Mouse (Mus musculus) CH12.LX (cell line): ENCODE data around the gene Mad1l1. TPM values are rescaled to one million over a fixed set of nuclear protein-coding genes. Genes with fewer than 3 reads are reported as not detected.

Experiments used
- DNase-seq: peaks from one replicate; pipeline ENCODE4 v3.0.0-alpha.2; 2013; ENCODE audit errors: extremely low read depth
- H3K27ac ChIP-seq: 2 replicates; pipeline ENCODE4 v1.5.1; 2012; ENCODE audit warnings: low read depth, mild to moderate bottlenecking, control low read depth, moderate library complexity; ENCODE audit not compliant: insufficient read depth
- H3K27me3 ChIP-seq: replicated peaks from 2 replicates; pipeline ENCODE3; 2012; ENCODE audit warnings: inconsistent platforms
- H3K36me3 ChIP-seq, 2 experiments: replicated peaks in 1 of 2; 2 replicates each; pipeline versions ENCODE3 to v1.6.1; 2012; ENCODE audit warnings: inconsistent platforms in 1 of 2, low read length in 1 of 2, mild to moderate bottlenecking in 1 of 2, mixed read lengths in 1 of 2, moderate library complexity in 1 of 2; ENCODE audit not compliant: control insufficient read depth in 1 of 2, insufficient read depth in 1 of 2
- H3K4me1 ChIP-seq, 2 experiments: 2 replicates each; pipeline ENCODE4 v1.6.1; 2012; ENCODE audit warnings: inconsistent platforms in 1 of 2, moderate library complexity in 1 of 2; ENCODE audit not compliant: insufficient read depth in 2 of 2, control insufficient read depth in 1 of 2
- H3K4me2 ChIP-seq: 2 replicates; pipeline ENCODE4 v1.6.1; 2012; ENCODE audit warnings: low read depth, mild to moderate bottlenecking, control low read depth; ENCODE audit not compliant: poor library complexity, insufficient read depth, severe bottlenecking
- H3K4me3 ChIP-seq, 3 experiments: fragments of 150-350 bp in 1 of 3; sonication (generic) in 1 of 3; replicated peaks in 1 of 3; 2 replicates each; pipeline versions ENCODE3 to v1.5.1; 2011 to 2012; ENCODE audit warnings: low read depth in 2 of 3, low read length in 2 of 3, mild to moderate bottlenecking in 2 of 3, moderate library complexity in 2 of 3, control low read depth in 1 of 3, improper control_type of control experiment in 1 of 3, inconsistent platforms in 1 of 3, mixed read lengths in 1 of 3; ENCODE audit not compliant: poor library complexity in 1 of 3
- H3K79me2 ChIP-seq: replicated peaks from 2 replicates; pipeline ENCODE4 v1.6.1; 2012; ENCODE audit warnings: mild to moderate bottlenecking, moderate library complexity; ENCODE audit not compliant: control insufficient read depth, poor library complexity, insufficient read depth, severe bottlenecking; ENCODE audit errors: extremely low read depth
- H3K9ac ChIP-seq: 2 replicates; pipeline ENCODE4 v1.6.1; 2012; ENCODE audit warnings: low read depth, mild to moderate bottlenecking, control low read depth, moderate library complexity; ENCODE audit not compliant: insufficient read depth
- H3K9me3 ChIP-seq: replicated peaks from 2 replicates; pipeline ENCODE3; 2012; ENCODE audit warnings: low read length, inconsistent platforms, mixed read lengths
- BHLHE40 ChIP-seq: IDR thresholded peaks from 2 replicates; pipeline ENCODE4 v1.6.1; 2011; ENCODE audit warnings: mild to moderate bottlenecking, low read depth, low read length, improper control_type of control experiment
- ELF1 ChIP-seq: IDR thresholded peaks from 2 replicates; pipeline ENCODE4 v1.6.1; 2014; ENCODE audit warnings: low read depth, mild to moderate bottlenecking, inconsistent platforms, low read length, improper control_type of control experiment
- EP300 ChIP-seq: IDR thresholded peaks from 2 replicates; pipeline ENCODE4 v1.6.1; 2011; ENCODE audit warnings: low read length, improper control_type of control experiment
- ETS1 ChIP-seq: conservative IDR thresholded peaks from 2 replicates; pipeline ENCODE4 v1.6.1; 2012; ENCODE audit warnings: low read depth, mild to moderate bottlenecking, inconsistent platforms, low read length, improper control_type of control experiment, moderate library complexity
- GABPA ChIP-seq: IDR thresholded peaks from 2 replicates; pipeline ENCODE4 v1.6.1; 2012; ENCODE audit warnings: low read depth, low read length, improper control_type of control experiment, inconsistent platforms; ENCODE audit not compliant: insufficient replicate concordance
- HCFC1 ChIP-seq: IDR thresholded peaks from 2 replicates; pipeline ENCODE4 v1.6.1; 2012; ENCODE audit warnings: low read depth, mild to moderate bottlenecking, inconsistent platforms, low read length, improper control_type of control experiment
- IRF4 ChIP-seq: IDR thresholded peaks from 2 replicates; pipeline ENCODE4 v1.6.1; 2014; ENCODE audit warnings: low read depth, mild to moderate bottlenecking, inconsistent platforms, low read length, improper control_type of control experiment
- KAT2A ChIP-seq: IDR thresholded peaks from 2 replicates; pipeline ENCODE4 v1.6.1; 2012; ENCODE audit warnings: low read length, improper control_type of control experiment, inconsistent platforms; ENCODE audit not compliant: insufficient replicate concordance
- MAFK ChIP-seq: IDR thresholded peaks from 2 replicates; pipeline ENCODE4 v1.6.1; 2011; ENCODE audit warnings: low read length, improper control_type of control experiment; ENCODE audit not compliant: insufficient replicate concordance
- MAX ChIP-seq: IDR thresholded peaks from 2 replicates; pipeline ENCODE4 v1.6.1; 2011; ENCODE audit warnings: low read length, improper control_type of control experiment
- NRF1 ChIP-seq: IDR thresholded peaks from 2 replicates; pipeline ENCODE4 v1.6.1; 2014; ENCODE audit warnings: low read depth, mild to moderate bottlenecking, inconsistent platforms, low read length, improper control_type of control experiment, moderate library complexity
- POLR2A ChIP-seq: IDR thresholded peaks from 2 replicates; pipeline ENCODE4 v1.6.1; 2011; ENCODE audit warnings: low read depth, mild to moderate bottlenecking, improper control_type of control experiment, low read length
- SMC3 ChIP-seq: IDR thresholded peaks from 2 replicates; pipeline ENCODE4 v1.6.1; 2011; ENCODE audit warnings: low read depth, low read length, improper control_type of control experiment
- TBP ChIP-seq: conservative IDR thresholded peaks from 2 replicates; pipeline ENCODE4 v1.6.1; 2011; ENCODE audit warnings: low read depth, low read length, improper control_type of control experiment
- TCF12 ChIP-seq: IDR thresholded peaks from 2 replicates; pipeline ENCODE4 v1.6.1; 2014; ENCODE audit warnings: low read depth, mild to moderate bottlenecking, inconsistent platforms, low read length, improper control_type of control experiment
- ZKSCAN1 ChIP-seq: IDR thresholded peaks from 2 replicates; pipeline ENCODE4 v1.6.1; 2012; ENCODE audit warnings: low read depth, inconsistent platforms, low read length, improper control_type of control experiment, borderline replicate concordance
- ZMIZ1 ChIP-seq: IDR thresholded peaks from 2 replicates; pipeline ENCODE4 v1.6.1; 2012; ENCODE audit warnings: low read depth, mild to moderate bottlenecking, inconsistent platforms, low read length, improper control_type of control experiment
- ZNF384 ChIP-seq: IDR thresholded peaks from 2 replicates; pipeline ENCODE4 v1.6.1; 2012; ENCODE audit warnings: low read depth, low read length, improper control_type of control experiment, inconsistent platforms
- dilution Hi-C: fragments of 300-500 bp; cut with MboI; formaldehyde crosslinking; loops from 2 replicates; pipeline ENCODE4 v1.14.3; 2020; ENCODE audit warnings: low sequenced_read_pairs; ENCODE audit not compliant: extremely low pct_unique_long_range_greater_than_20kb, extremely low pct_ligation_motif_present
- in situ Hi-C: fragments of 300-500 bp; cut with MboI; formaldehyde crosslinking; loops from 3 replicates; pipeline ENCODE4 v1.14.3; 2019; ENCODE audit warnings: low sequenced_read_pairs, low pct_ligation_motif_present, low pct_unique_long_range_greater_than_20kb, mixed read lengths
- polyA plus RNA-seq: library from polyadenylated mRNA; unstranded; fragments of >175 nt; gene quantifications from 2 replicates; pipeline ENCODE4 v1.2.1, GENCODE M21; 2012; ENCODE audit warnings: low read depth; ENCODE audit not compliant: insufficient read length
- total RNA-seq, 2 experiments: library from RNA; depleted of rRNA; stranded (reverse); fragments of 300-350 nt in 1 of 2; fragments of >200 nt in 1 of 2; gene quantifications; 2 replicates each; pipeline ENCODE4 v1.2.3; 2012 to 2014

Mad1l1 gene
- total and polyA plus RNA-seq, 3 experiments = 24.8 to 45.6 (median 28.9) TPM

GRCm38 (mm10) chr5:140151871-140152270 is 169.5 kb downstream of the Mad1l1 start:
- Histone ChIP-seq H3K9me3 (no peaks in the 10 kb centered on the region), H3K27ac (no peak overlapping the region), H3K36me3 (peaks cover 0 to 7% of the 10 kb centered on the region in 2 experiments), H3K9ac (no peak overlapping the region), H3K4me1 (peaks cover 23 to 47% of the 10 kb centered on the region in 2 experiments), H3K27me3 (no peaks in the 10 kb centered on the region), H3K79me2 (no peaks in the 10 kb centered on the region), H3K4me3 (no peak overlapping the region), H3K4me2 (no peak overlapping the region)
- DNase-seq = no peak
- TF ChIP-seq TCF12 = no peak
- no peak for TF ChIP-seq TBP
- no peak for TF ChIP-seq EP300
- TF ChIP-seq ZNF384 = no peak
- no peak for TF ChIP-seq MAX
- TF ChIP-seq SMC3 = no peak
- dilution Hi-C loops (no loop called here), in situ Hi-C loops (no loop called here)

- H3K9ac ChIP-seq = no peak overlapping the region
- H3K27me3 ChIP-seq = no peaks in the 10 kb centered on the region
- in situ Hi-C loops = no loop called here
- no peaks in the 10 kb centered on the region for H3K9me3 ChIP-seq
- dilution Hi-C loops = no loop called here
- no peak overlapping the region for H3K27ac ChIP-seq
- peaks cover 0 to 9% of the 10 kb centered on the region in 2 experiments for H3K36me3 ChIP-seq
- H3K4me2 ChIP-seq = no peak overlapping the region
- TF ChIP-seq ETS1 (no peak), NRF1 (no peak), MAFK (no peak), ZNF384 (no peak), IRF4 (no peak), ELF1 (no peak), ZMIZ1 (no peak), HCFC1 (no peak), GABPA (no peak), SMC3 (no peak), TCF12 (no peak), ZKSCAN1 (no peak), MAX (no peak), POLR2A (no peak), KAT2A (no peak), BHLHE40 (no peak)
- TF ChIP-seq, all 38 proteins: peak for 0
- H3K79me2 ChIP-seq = no peaks in the 10 kb centered on the region
- H3K4me3 ChIP-seq = no peak overlapping the region
- DNase-seq = no peak
- peaks cover 23 to 47% of the 10 kb centered on the region in 2 experiments for H3K4me1 ChIP-seq
Observed at GRCm38 (mm10) chr5:140151180-140151579, 170.2 kb downstream of the Mad1l1 start.
